Mouse (Mus musculus) liver, adult 2 months (tissue): ENCODE data around the gene Sdc1. TPM values are rescaled to one million over a fixed set of nuclear protein-coding genes. Genes with fewer than 3 reads are reported as not detected.

ENCODE experiments used
- DNase-seq: peaks from one replicate; pipeline ENCODE4 v3.0.0-alpha.2; 2011; ENCODE audit warnings: low read depth, low spot score; ENCODE audit errors: extremely low read depth
- H3K27ac ChIP-seq: fragments of 200-500 bp; replicated peaks from 2 replicates; pipeline ENCODE4 v1.5.1; 2012; ENCODE audit warnings: low read depth, mild to moderate bottlenecking, control low read depth, inconsistent platforms, low read length; ENCODE audit not compliant: insufficient read depth
- H3K27me3 ChIP-seq: fragments of 200-500 bp; 2 replicates; pipeline ENCODE4 v1.6.1; 2012; ENCODE audit warnings: mild to moderate bottlenecking, moderate library complexity, low read length, inconsistent platforms; ENCODE audit not compliant: control insufficient read depth, insufficient read depth
- H3K36me3 ChIP-seq: fragments of 200-500 bp; 2 replicates; pipeline ENCODE4 v1.6.1; 2012; ENCODE audit warnings: low read length, inconsistent platforms; ENCODE audit not compliant: control insufficient read depth, insufficient read depth
- H3K4me1 ChIP-seq: fragments of 200-500 bp; 2 replicates; pipeline ENCODE4 v1.6.1; 2011; ENCODE audit warnings: low read length; ENCODE audit not compliant: control insufficient read depth, insufficient read depth
- H3K4me3 ChIP-seq: fragments of 200-500 bp; 2 replicates; pipeline ENCODE4 v1.5.1; 2011; ENCODE audit warnings: low read depth, mild to moderate bottlenecking, control low read depth, low read length, moderate library complexity; ENCODE audit not compliant: insufficient read depth
- H3K79me2 ChIP-seq: fragments of 200-500 bp; 2 replicates; pipeline ENCODE4 v1.6.1; 2012; ENCODE audit warnings: inconsistent platforms, mild to moderate bottlenecking, low read length, moderate library complexity; ENCODE audit not compliant: control insufficient read depth, insufficient read depth
- H3K9ac ChIP-seq: fragments of 200-500 bp; 2 replicates; pipeline ENCODE4 v1.6.1; 2012; ENCODE audit warnings: low read depth, mild to moderate bottlenecking, control low read depth, inconsistent platforms, low read length
- CTCF ChIP-seq: fragments of 200-500 bp; IDR thresholded peaks from 2 replicates; pipeline ENCODE4 v1.5.1; 2011; ENCODE audit warnings: low read depth, low read length, control low read depth
- POLR2A ChIP-seq: fragments of 200-500 bp; IDR thresholded peaks from 2 replicates; pipeline ENCODE4 v1.6.1; 2011; ENCODE audit warnings: low read length, control low read depth; ENCODE audit not compliant: insufficient read depth; ENCODE audit errors: extremely low read depth
- WGBS: fragments of 180-500 bp; shearing (Covaris S2); methylation state at CpG from one replicate; pipeline ENCODE4 v1.1.7; 2018; 5-methylcytosine and 5-hydroxymethylcytosine counted together
- polyA plus RNA-seq: library from polyadenylated mRNA; depleted of rRNA; stranded (reverse); fragments of >200 nt; gene quantifications from 2 replicates; pipeline ENCODE4 v1.2.3, GENCODE M21; 2012
- total RNA-seq: library from RNA; depleted of rRNA; stranded (reverse); fragments of >200 nt; gene quantifications from 2 replicates; pipeline ENCODE4 v1.2.3, GENCODE M21; 2014

Sdc1 gene
- total and polyA plus RNA-seq, 2 experiments, result 164 to 321 TPM

DNA sequence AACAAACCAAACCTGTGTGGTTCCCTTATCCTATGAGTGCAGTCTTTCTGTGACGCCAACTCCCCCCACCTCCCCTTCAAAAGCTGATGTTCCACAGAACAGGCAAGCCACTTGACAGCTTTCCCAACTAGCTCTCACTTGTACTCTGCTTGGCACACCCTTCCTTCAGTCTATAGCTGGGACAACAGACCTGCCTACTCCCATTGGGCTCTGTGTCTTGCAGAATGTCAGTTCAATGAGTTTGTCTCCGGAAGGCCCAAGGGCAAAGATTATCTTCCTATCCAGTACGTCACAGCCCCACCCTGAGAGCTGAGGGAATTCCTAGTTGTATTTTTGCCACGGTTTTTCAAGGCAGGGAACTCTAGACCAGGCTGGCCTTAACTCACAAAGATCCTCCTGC lies 12.0 kb upstream of the Sdc1 start:
- DNase-seq, result no peak
- TF ChIP-seq CTCF, result no peak
- no peak for TF ChIP-seq POLR2A
- no peaks in the 10 kb centered on the region for H3K36me3 ChIP-seq
- WGBS, result 49% methylated on average over 4 of the region's 4 CpGs
- H3K4me3 ChIP-seq, result no peak overlapping the region
- H3K27ac ChIP-seq, result no peak overlapping the region
- H3K9ac ChIP-seq, result no peak overlapping the region
- no peaks in the 10 kb centered on the region for H3K79me2 ChIP-seq
- no peaks in the 10 kb centered on the region for H3K27me3 ChIP-seq
- no peaks in the 10 kb centered on the region for H3K4me1 ChIP-seq

DNA sequence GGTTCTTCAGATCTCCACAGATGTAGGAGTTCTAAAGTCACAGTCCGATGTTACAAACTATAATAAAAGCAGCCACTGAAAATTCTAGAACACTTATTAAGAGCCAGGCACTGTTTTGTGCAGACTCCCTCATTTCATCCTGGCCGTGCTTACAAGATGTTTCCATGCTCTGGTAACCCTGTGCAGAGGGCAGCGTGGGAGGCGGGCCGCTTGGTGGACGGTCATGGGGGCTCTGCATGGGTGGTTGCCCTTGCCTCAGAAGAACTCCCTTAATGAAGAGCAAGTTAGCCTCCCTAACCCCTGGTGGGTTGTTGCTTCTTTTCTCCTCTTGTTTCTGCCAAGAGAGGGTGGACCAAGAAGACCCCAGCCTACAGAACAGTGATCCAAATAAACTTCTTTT lies 11.3 kb upstream of the Sdc1 start:
- Histone ChIP-seq H3K27me3 (no peaks in the 10 kb centered on the region), H3K27ac (no peak overlapping the region), H3K4me1 (no peaks in the 10 kb centered on the region), H3K4me3 (no peak overlapping the region), H3K79me2 (no peaks in the 10 kb centered on the region), H3K9ac (no peak overlapping the region), H3K36me3 (no peaks in the 10 kb centered on the region)
- no peak for TF ChIP-seq POLR2A
- 86% methylated on average over 6 of the region's 6 CpGs for whole genome bisulfite sequencing
- no peak for DNase-seq

- Histone ChIP-seq H3K4me1 (0 out of 2 replicates have a peak, but pooled peaks cover 2% of the 10 kb centered on the region), H3K79me2 (no peaks in the 10 kb centered on the region), H3K27me3 (no peaks in the 10 kb centered on the region), H3K27ac (no peak overlapping the region), H3K36me3 (no peaks in the 10 kb centered on the region), H3K9ac (no peak overlapping the region), H3K4me3 (no peak overlapping the region)
- 76% methylated on average over 6 of the region's 6 CpGs for WGBS
- DNase-seq, result no peak
- TF ChIP-seq POLR2A (no peak), CTCF (no peak)
Measured at GRCm38 (mm10) chr12:8760561-8760960, 10.6 kb upstream of the Sdc1 start.

DNA sequence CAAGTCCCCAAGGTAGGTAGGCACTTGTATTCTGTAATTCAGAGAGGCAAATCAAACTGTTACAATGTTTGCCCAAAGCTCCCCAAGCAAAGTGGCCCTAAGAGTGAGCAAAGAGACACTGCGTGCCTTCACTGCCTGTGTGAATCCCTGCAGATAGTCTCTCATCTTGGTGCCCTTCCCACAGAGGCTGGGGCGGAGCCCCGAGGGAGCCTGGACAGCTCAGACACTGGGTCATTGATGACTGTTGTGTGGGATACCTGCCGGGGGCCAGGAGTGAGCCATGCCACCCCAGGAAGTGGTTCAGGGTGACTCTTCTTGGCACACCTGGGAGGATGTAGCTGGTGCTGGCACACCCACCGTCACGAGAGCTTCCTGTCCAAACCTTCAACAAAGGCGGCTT lies 10.1 kb upstream of the Sdc1 start:
- WGBS, result 80% methylated on average over 7 of the region's 7 CpGs
- Histone ChIP-seq H3K79me2 (no peaks in the 10 kb centered on the region), H3K4me3 (no peak overlapping the region), H3K4me1 (0 out of 2 replicates have a peak, but pooled peaks cover 2% of the 10 kb centered on the region), H3K27me3 (no peaks in the 10 kb centered on the region), H3K27ac (no peak overlapping the region), H3K36me3 (no peaks in the 10 kb centered on the region), H3K9ac (no peak overlapping the region)
- no peak for DNase-seq
- TF ChIP-seq CTCF, result no peak
- no peak for TF ChIP-seq POLR2A

GRCm38 (mm10) chr12:8762667-8763066 lies 8.5 kb upstream of the Sdc1 start:
- no peak for DNase-seq
- Histone ChIP-seq H3K9ac (no peak overlapping the region), H3K4me3 (no peak overlapping the region), H3K27me3 (no peaks in the 10 kb centered on the region), H3K4me1 (0 out of 2 replicates have a peak, but pooled peaks cover 2% of the 10 kb centered on the region), H3K27ac (no peak overlapping the region), H3K79me2 (no peaks in the 10 kb centered on the region), H3K36me3 (no peaks in the 10 kb centered on the region)
- TF ChIP-seq CTCF, result peak; percentile 54
- TF ChIP-seq POLR2A, result no peak
- WGBS, result 67% methylated on average over 2 of the region's 2 CpGs

DNA sequence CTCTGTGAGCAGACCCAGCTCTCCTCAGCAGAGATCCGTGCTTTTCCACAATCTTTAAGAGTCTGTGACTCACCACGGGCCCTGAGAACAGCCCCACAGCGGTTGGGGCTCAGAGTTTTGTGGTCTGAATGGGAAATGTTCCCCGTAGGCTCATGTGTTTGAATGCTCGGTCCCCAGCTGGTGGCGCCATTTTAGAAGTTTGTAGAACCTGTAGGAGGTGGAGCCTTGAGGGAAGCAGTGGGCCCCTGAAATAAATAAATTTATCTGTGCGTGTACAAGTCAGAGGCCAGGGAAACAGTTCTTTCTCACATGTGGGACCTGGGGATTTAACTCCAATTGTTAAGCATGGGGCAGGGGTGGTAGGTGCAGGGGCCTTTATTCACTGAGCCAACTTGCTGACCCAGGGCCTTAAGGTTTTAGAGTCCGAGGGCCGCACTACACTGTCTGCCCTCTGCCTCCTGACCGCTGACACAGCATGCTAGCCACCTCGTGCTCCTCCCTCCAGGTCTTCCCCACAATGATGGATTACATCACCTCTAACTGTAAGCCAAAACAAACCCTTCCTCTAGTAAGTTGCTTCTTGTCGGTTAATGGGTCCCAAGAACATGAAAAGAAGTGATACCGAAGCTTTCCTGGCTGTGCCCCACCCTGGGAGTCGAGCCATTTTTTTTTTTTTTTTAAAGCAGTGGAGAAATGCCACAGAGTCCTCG lies 6.7 kb upstream of the Sdc1 start:
- TF ChIP-seq CTCF (peak; percentile 10; the same call in 1 of the 2 replicates), POLR2A (no peak)
- Histone ChIP-seq H3K36me3 (no peaks in the 10 kb centered on the region), H3K79me2 (no peaks in the 10 kb centered on the region), H3K9ac (no peak overlapping the region), H3K27ac (no peak overlapping the region), H3K4me1 (0 out of 2 replicates have a peak, but pooled peaks cover 2% of the 10 kb centered on the region), H3K27me3 (no peaks in the 10 kb centered on the region), H3K4me3 (no peak overlapping the region)
- DNase-seq, result peak; percentile 97
- WGBS, result 45% methylated on average over 15 of the region's 15 CpGs
